21 mouse cellular contexts compared by ENCODE assay signal in genomic region chr8:64962836-64963235, GRCm38 (mm10). TPM values are rescaled to one million over a fixed set of nuclear protein-coding genes. Genes with fewer than 3 reads are reported as not detected.
DNase-seq lines count a peak whose midpoint lies in the region; ATAC-seq and TF ChIP-seq lines count a peak whose summit lies in the region.
"Had no signal": no experiment of that assay in that cellular context is flagged by ENCODE, and none has a peak within 500 bp of the region (broad histone marks: within the 10 kb centered on the region; RNA-seq: fewer than 3 reads in every experiment).

No protein-coding gene starts in this region.

- no peak overlapping the region for H3K9ac ChIP-seq in kidney, postnatal 0 days (ENCODE audit: low read depth, low read length)
- no peak overlapping the region for H3K9ac ChIP-seq in kidney, embryonic 15.5 days
- H3K9ac ChIP-seq: embryonic facial prominence, embryonic 15.5 days; forebrain, embryonic 15.5 days; limb, embryonic 12.5 days; midbrain, embryonic 15.5 days; neural tube, embryonic 13.5 days had no signal

- ATAC-seq in kidney, postnatal 0 days (replicated peaks; ENCODE audit: low FRiP score, low read depth) = no peak
- no peak for ATAC-seq in kidney, embryonic 15.5 days (replicated peaks; ENCODE audit: low FRiP score)
- no peak for ATAC-seq in erythroblast, adult 5-6 weeks (replicated peaks; ENCODE audit: low FRiP score, poor library complexity, severe bottlenecking)
- ATAC-seq: forebrain, embryonic 15.5 days; midbrain, embryonic 15.5 days had no signal

- peak; percentile 27 for DNase-seq in kidney, postnatal 0 days (ENCODE audit: low spot score)
- DNase-seq in 3T3-L1 (ENCODE audit: low read depth, low spot score) (peak; percentile 24), 416B (ENCODE audit: low read depth) (peak; percentile 60)
- DNase-seq in brain, adult 2 months (ENCODE audit: low read depth, low spot score) = peak; percentile 14
- DNase-seq in left cerebral cortex, postnatal 10 days (ENCODE audit: extremely low spot score in 1 of 2, low spot score in 2 of 2) = no peak
- DNase-seq in right cerebral cortex, postnatal 4 days = no peak
- DNase-seq: cerebellum, postnatal 25 days; heart, postnatal 14 days; kidney, adult 18-20 months; layer of hippocampus, adult 9-11 months had no signal

- no peaks in the 10 kb centered on the region for H3K9me3 ChIP-seq in kidney, postnatal 0 days (replicated peaks; ENCODE audit: low read length)
- H3K9me3 ChIP-seq in kidney, embryonic 15.5 days (replicated peaks) = no peaks in the 10 kb centered on the region
- H3K9me3 ChIP-seq: embryonic facial prominence, embryonic 15.5 days; forebrain, embryonic 15.5 days; limb, embryonic 12.5 days; midbrain, embryonic 15.5 days; neural tube, embryonic 13.5 days had no signal

- H3K4me1 ChIP-seq in kidney, postnatal 0 days (replicated peaks; ENCODE audit: insufficient read depth, low read length) = no peaks in the 10 kb centered on the region
- no peaks in the 10 kb centered on the region for H3K4me1 ChIP-seq in kidney, embryonic 15.5 days
- H3K4me1 ChIP-seq: embryonic facial prominence, embryonic 15.5 days; forebrain, embryonic 15.5 days; limb, embryonic 12.5 days; midbrain, embryonic 15.5 days; neural tube, embryonic 13.5 days had no signal

- intact Hi-C loops in left cerebral cortex, postnatal 10 days (cut with DNase I) = loop anchor here (10.0 kb wide), 2 partner anchors 152 to 1532 kb away; no protein-coding TSS in a partner anchor

- H3K27me3 ChIP-seq in kidney, postnatal 0 days (ENCODE audit: insufficient read depth, low read length) = no peaks in the 10 kb centered on the region
- H3K27me3 ChIP-seq in kidney, embryonic 15.5 days = no peaks in the 10 kb centered on the region
- H3K27me3 ChIP-seq: embryonic facial prominence, embryonic 15.5 days; forebrain, embryonic 15.5 days; limb, embryonic 12.5 days; midbrain, embryonic 15.5 days; neural tube, embryonic 13.5 days had no signal

- no peak overlapping the region for H3K4me3 ChIP-seq in kidney, postnatal 0 days (replicated peaks; ENCODE audit: low read depth, low read length)
- H3K4me3 ChIP-seq in kidney, embryonic 15.5 days (replicated peaks) = no peak overlapping the region
- H3K4me3 ChIP-seq: embryonic facial prominence, embryonic 15.5 days; forebrain, embryonic 15.5 days; limb, embryonic 12.5 days; midbrain, embryonic 15.5 days; neural tube, embryonic 13.5 days had no signal

- peak; percentile 49 for TF ChIP-seq CTCF in kidney, postnatal 0 days (IDR thresholded peaks at IDR 0.05; ENCODE audit: low read depth)

- H3K36me3 ChIP-seq in kidney, postnatal 0 days (ENCODE audit: insufficient read depth, low read length) = 0 out of 2 replicates have a peak, but pooled peaks cover 3% of the 10 kb centered on the region
- peaks cover 39% of the 10 kb centered on the region for H3K36me3 ChIP-seq in kidney, embryonic 15.5 days

- no peak overlapping the region for H3K4me2 ChIP-seq in kidney, postnatal 0 days (ENCODE audit: low read length)
- H3K4me2 ChIP-seq in kidney, embryonic 15.5 days = no peak overlapping the region
- H3K4me2 ChIP-seq: embryonic facial prominence, embryonic 15.5 days; forebrain, embryonic 15.5 days; limb, embryonic 12.5 days; midbrain, embryonic 15.5 days; neural tube, embryonic 13.5 days had no signal

- no peak overlapping the region for H3K27ac ChIP-seq in kidney, postnatal 0 days
- H3K27ac ChIP-seq in kidney, embryonic 15.5 days = no peak overlapping the region
- H3K27ac ChIP-seq: embryonic facial prominence, embryonic 15.5 days; forebrain, embryonic 15.5 days; limb, embryonic 12.5 days; midbrain, embryonic 15.5 days; neural tube, embryonic 13.5 days had no signal

RNA-seq across cellular contexts. Expression of gene Tmem192, which starts 15.9 kb away (rescaled TPM):
- 50.0 and 50.3 TPM in 2 replicates for polyA plus RNA-seq in kidney, postnatal 0 days (2015; fragmentation: Nextera tagmentation; extraction: Ambion mirVana)
- polyA plus RNA-seq in kidney, embryonic 15.5 days (2015; fragmentation: Nextera tagmentation; extraction: Ambion mirVana) = 26.7 and 28.1 TPM in 2 replicates
- total RNA-seq in erythroblast, adult 5-6 weeks (2015; ENCODE audit: low replicate concordance) = 10.9 and 14.6 TPM in 2 replicates
- total RNA-seq in erythroblast, adult 5-6 weeks (2017; ENCODE audit: low replicate concordance) = 0.56 and 1.7 TPM in 2 replicates
- total RNA-seq in left cerebral cortex, postnatal 10 days (2021) = 10 to 100 TPM; 14.7 to 15.0 TPM

RNA-seq across cellular contexts. Expression of gene Trim75, which starts 24.8 kb away (rescaled TPM):
- not detected in 2 replicates for polyA plus RNA-seq in kidney, postnatal 0 days (2015; fragmentation: Nextera tagmentation; extraction: Ambion mirVana)
- polyA plus RNA-seq in kidney, embryonic 15.5 days (2015; fragmentation: Nextera tagmentation; extraction: Ambion mirVana) = not detected in 2 replicates
- total RNA-seq in erythroblast, adult 5-6 weeks (2015; ENCODE audit: low replicate concordance) = not detected in 2 replicates
- total RNA-seq in erythroblast, adult 5-6 weeks (2017; ENCODE audit: low replicate concordance) = not detected in 2 replicates
- total RNA-seq in left cerebral cortex, postnatal 10 days (2021) = not detected
- total RNA-seq: adrenal gland, adult 18-20 months; gastrocnemius, postnatal 4 days; heart, postnatal 14 days had no signal
- polyA plus RNA-seq: forebrain, embryonic 15.5 days; limb, embryonic 12.5 days; lung, embryonic 16.5 days; spleen, adult 2 months had no signal

RNA-seq across cellular contexts. Expression of gene Trim61, which starts 55.5 kb away (rescaled TPM):
- 0.22 and 0.53 TPM in 2 replicates for polyA plus RNA-seq in kidney, postnatal 0 days (2015; fragmentation: Nextera tagmentation; extraction: Ambion mirVana)
- polyA plus RNA-seq in kidney, embryonic 15.5 days (2015; fragmentation: Nextera tagmentation; extraction: Ambion mirVana) = 0.18 and 0.25 TPM in 2 replicates
- total RNA-seq in erythroblast, adult 5-6 weeks (2015; ENCODE audit: low replicate concordance) = not detected in 2 replicates
- not detected in 2 replicates for total RNA-seq in erythroblast, adult 5-6 weeks (2017; ENCODE audit: low replicate concordance)
- not detected for total RNA-seq in left cerebral cortex, postnatal 10 days (2021)
- total RNA-seq: adrenal gland, adult 18-20 months; gastrocnemius, postnatal 4 days; heart, postnatal 14 days had no signal
- polyA plus RNA-seq: forebrain, embryonic 15.5 days; limb, embryonic 12.5 days; lung, embryonic 16.5 days; midbrain, embryonic 15.5 days; neural tube, embryonic 13.5 days; spleen, adult 2 months had no signal

RNA-seq across cellular contexts. Expression of gene Trim60, which starts 55.5 kb away (rescaled TPM):
- 0.07 TPM in 1 of 2 replicates, not detected in the other for polyA plus RNA-seq in kidney, postnatal 0 days (2015; fragmentation: Nextera tagmentation; extraction: Ambion mirVana)
- polyA plus RNA-seq in kidney, embryonic 15.5 days (2015; fragmentation: Nextera tagmentation; extraction: Ambion mirVana) = 0.05 TPM in 1 of 2 replicates, not detected in the other
- not detected in 2 replicates for total RNA-seq in erythroblast, adult 5-6 weeks (2015; ENCODE audit: low replicate concordance)
- total RNA-seq in erythroblast, adult 5-6 weeks (2017; ENCODE audit: low replicate concordance) = not detected in 2 replicates
- not detected for total RNA-seq in left cerebral cortex, postnatal 10 days (2021)
- total RNA-seq: adrenal gland, adult 18-20 months; gastrocnemius, postnatal 4 days; heart, postnatal 14 days had no signal
- polyA plus RNA-seq: embryonic facial prominence, embryonic 15.5 days; forebrain, embryonic 15.5 days; limb, embryonic 12.5 days; lung, embryonic 16.5 days; midbrain, embryonic 15.5 days; neural tube, embryonic 13.5 days; spleen, adult 2 months had no signal

Comparison
In these comparisons a context has a peak if more than half of its experiments do, and no peak if none do; other contexts are left out.
1. DNase-seq: peak in kidney, postnatal 0 days (single experiment), 3T3-L1 (single experiment), 416B (single experiment) and brain, adult 2 months (single experiment); none in left cerebral cortex, postnatal 10 days (0 of 2) and right cerebral cortex, postnatal 4 days (single experiment).